Mouse (Mus musculus): ENCODE measurements around the gene Olfr1321.

Gene Olfr1321

GRCm38 (mm10) chrX:49734959-49735358 is at the start of gene Olfr1321:
Gene Olfr1321 (minus strand): TSS chrX:49735059.
- no peak for DNase-seq (ENCODE audit: low spot score in 2 of 2)

DNA sequence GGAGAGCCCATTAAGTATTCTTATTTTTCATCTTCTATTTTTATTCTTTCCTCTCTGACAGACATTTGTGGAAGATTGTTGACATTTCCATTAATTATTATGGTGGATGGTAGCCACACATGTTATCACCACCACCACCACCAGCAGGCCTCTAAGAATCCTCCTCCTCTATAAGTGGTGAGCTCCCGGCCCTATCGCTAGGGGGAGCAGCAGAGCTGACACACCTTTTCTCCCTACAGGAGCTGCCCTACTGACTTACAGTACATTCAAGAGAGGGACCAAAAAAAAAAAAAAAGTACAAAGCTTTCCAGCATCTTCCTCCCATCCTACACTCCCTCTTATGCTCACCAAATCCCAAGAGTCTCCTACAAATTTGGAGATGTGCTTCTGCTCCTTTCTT is 36.0 kb upstream of the Olfr1321 start:
- DNase-seq (ENCODE audit: low spot score in 2 of 2), result no peak

DNA sequence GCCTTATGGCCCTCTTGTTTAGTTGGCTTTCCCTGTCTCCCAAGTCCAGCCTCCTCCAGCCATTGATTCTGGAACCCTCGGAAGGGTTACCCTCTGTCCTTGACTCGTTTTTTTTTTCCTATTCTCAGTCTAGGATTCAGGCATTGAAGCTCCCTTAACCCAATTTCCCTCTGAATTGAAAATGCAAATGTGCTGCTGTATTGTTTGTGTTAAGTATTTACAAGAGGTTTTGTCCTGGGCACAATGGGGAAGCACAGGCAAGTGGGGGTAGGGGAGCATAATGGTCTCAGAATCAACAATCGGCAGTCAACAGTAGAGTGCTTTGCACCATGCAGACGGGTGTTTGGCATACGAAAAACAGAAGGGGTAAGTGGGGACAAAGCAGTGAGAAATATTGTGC is 10.3 kb upstream of the Olfr1321 start:
- no peak for DNase-seq (ENCODE audit: low spot score in 2 of 2)

Data from urinary bladder, adult 18-20 months (tissue).